ENCODE assay signal across 16 mouse cellular contexts in genomic region chr14:38533495-38533894, GRCm38 (mm10).
"Had no signal": no experiment of that assay in that cellular context is flagged by ENCODE, and none has a peak within 500 bp of the region (broad histone marks: within the 10 kb centered on the region; RNA-seq: fewer than 3 reads in every experiment).

No protein-coding gene starts in this region.

- H3K4me1 ChIP-seq: neural tube, embryonic 13.5 days; neural tube, embryonic 15.5 days; stomach, embryonic 15.5 days had no signal

- H3K9me3 ChIP-seq: neural tube, embryonic 13.5 days; neural tube, embryonic 15.5 days; stomach, embryonic 15.5 days had no signal

- H3K9ac ChIP-seq: neural tube, embryonic 13.5 days; neural tube, embryonic 15.5 days; stomach, embryonic 15.5 days had no signal

- H3K36me3 ChIP-seq: neural tube, embryonic 13.5 days; neural tube, embryonic 15.5 days; stomach, embryonic 15.5 days had no signal

- H3K27ac ChIP-seq: neural tube, embryonic 13.5 days; neural tube, embryonic 15.5 days; stomach, embryonic 15.5 days; stomach, postnatal 0 days had no signal

- H3K27me3 ChIP-seq: neural tube, embryonic 13.5 days; neural tube, embryonic 15.5 days; stomach, embryonic 15.5 days had no signal

- H3K4me3 ChIP-seq: neural tube, embryonic 13.5 days; neural tube, embryonic 15.5 days; stomach, embryonic 15.5 days had no signal

- DNase-seq: retina, postnatal 1 day; right cerebral cortex, adult 18-20 months; right cerebral cortex, postnatal 14 days; right cerebral cortex, postnatal 25 days; right cerebral cortex, postnatal 4 days; spleen, adult 18-20 months; thymus, adult 18-20 months; thymus, adult 2 months; thymus, postnatal 14 days; thymus, postnatal 25 days; thymus, postnatal 36 days; thymus, postnatal 4 days had no signal
